Mouse (Mus musculus) frontal cortex, postnatal 14 days (tissue): Measurements from ENCODE around the gene Prkrip1.
"Not testable (repeated sequence)": the region's sequence is repeated elsewhere in the genome, so short reads cannot be mapped to it uniquely, and the experiment has no call there.

Experiments used
- DNase-seq, 2 experiments: peaks; one replicate each; pipeline ENCODE4 v3.0.0; 2022; ENCODE audit warnings: low spot score in 2 of 2

Gene Prkrip1

GRCm38 (mm10) chr5:136211341-136212102 is 12.8 kb upstream of the Prkrip1 start:
- DNase-seq = not testable (repeated sequence)

- DNase-seq = no peak
Observed at GRCm38 (mm10) chr5:136210549-136210948, 11.8 kb upstream of the Prkrip1 start.

- peak in 1 of 2 experiments; percentile 70 for DNase-seq
Observed at GRCm38 (mm10) chr5:136201832-136202231, 3.1 kb upstream of the Prkrip1 start.

GRCm38 (mm10) chr5:136199526-136199925 is 763 bp upstream of the Prkrip1 start:
- DNase-seq = no peak

GRCm38 (mm10) chr5:136191870-136192269 is 6.9 kb downstream of the Prkrip1 start:
- no peak for DNase-seq

- DNase-seq = peak in 1 of 2 experiments; percentile 45
Observed at GRCm38 (mm10) chr5:136186723-136187122, 12.0 kb downstream of the Prkrip1 start.

- no peak for DNase-seq
Observed at GRCm38 (mm10) chr5:136183766-136184165, 15.0 kb downstream of the Prkrip1 start.

GRCm38 (mm10) chr5:136182830-136183229 is 15.9 kb downstream of the Prkrip1 start:
- no peak for DNase-seq

- no peak for DNase-seq
Observed at GRCm38 (mm10) chr5:136182049-136182448, 16.7 kb downstream of the Prkrip1 start.

GRCm38 (mm10) chr5:136181197-136181596 is 17.6 kb downstream of the Prkrip1 start:
- DNase-seq = no peak

- DNase-seq = no peak
Observed at GRCm38 (mm10) chr5:136179594-136179993, 19.2 kb downstream of the Prkrip1 start.

GRCm38 (mm10) chr5:136173606-136174463 is 24.9 kb downstream of the Prkrip1 start:
- DNase-seq = peak in 1 of 2 experiments; percentile 44

- DNase-seq = no peak
Observed at GRCm38 (mm10) chr5:136172939-136173338, 25.8 kb downstream of the Prkrip1 start.

GRCm38 (mm10) chr5:136171363-136172341 is 27.1 kb downstream of the Prkrip1 start:
- DNase-seq = no peak

- DNase-seq = peak; percentile 76 to 81
Observed at GRCm38 (mm10) chr5:136170512-136171362, 28.0 kb downstream of the Prkrip1 start, which contains the start of gene Orai2. Gene Orai2 (minus strand): TSS chr5:136170713.

GRCm38 (mm10) chr5:136169626-136170511 is 28.9 kb downstream of the Prkrip1 start:
- peak in 1 of 2 experiments; percentile 45 for DNase-seq

- DNase-seq = no peak
Observed at GRCm38 (mm10) chr5:136168071-136168470, 30.7 kb downstream of the Prkrip1 start.

- DNase-seq = no peak
Observed at GRCm38 (mm10) chr5:136167296-136167695, 31.5 kb downstream of the Prkrip1 start.

GRCm38 (mm10) chr5:136165246-136165645 is 33.5 kb downstream of the Prkrip1 start:
- DNase-seq = no peak
